22 mouse cellular contexts compared by ENCODE assay signal in the genomic region with DNA sequence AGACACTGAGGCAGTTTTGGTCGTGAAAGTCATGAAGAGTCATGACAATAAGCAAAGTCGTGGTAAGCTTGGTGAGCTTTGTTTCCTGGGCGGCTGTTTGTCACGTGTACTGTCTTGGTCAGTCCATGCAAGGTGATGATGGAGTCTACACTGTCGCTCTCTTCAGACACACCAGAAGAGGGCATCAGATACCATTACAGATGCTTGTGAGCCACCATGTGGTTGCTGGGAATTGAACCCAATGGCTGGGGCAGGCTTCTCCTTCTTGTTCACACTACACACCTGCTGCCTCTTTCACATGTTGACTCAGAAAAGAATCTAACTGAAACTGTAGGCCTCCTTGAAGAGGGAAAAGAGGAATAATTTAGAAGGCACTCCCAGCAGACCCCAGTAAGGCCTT. TPM values are rescaled to one million over a fixed set of nuclear protein-coding genes. Genes with fewer than 3 reads are reported as not detected.
DNase-seq lines count a peak whose midpoint lies in the region; ATAC-seq and TF ChIP-seq lines count a peak whose summit lies in the region.
"Had no signal": no experiment of that assay in that cellular context is flagged by ENCODE, and none has a peak within 500 bp of the region (broad histone marks: within the 10 kb centered on the region; RNA-seq: fewer than 3 reads in every experiment).

No protein-coding gene starts in this region.

- no peak for DNase-seq in layer of hippocampus, adult 2 months (ENCODE audit: low spot score in 2 of 2)
- no peak for DNase-seq in layer of hippocampus, postnatal 10 days (ENCODE audit: low spot score in 2 of 2)
- DNase-seq in embryo, embryonic 9.5 days (ENCODE audit: extremely low spot score): no peak
- no peak for DNase-seq in adrenal gland, postnatal 36 days
- DNase-seq: adrenal gland, postnatal 14 days; cerebellum, adult 2 months; cerebellum, postnatal 10 days; forebrain, postnatal 0 days; gastrocnemius, postnatal 14 days; heart, adult 2 months; heart, postnatal 14 days had no signal

- no peak for TF ChIP-seq POLR2A in cortical plate, adult 2 months (IDR thresholded peaks at IDR 0.05; ENCODE audit: extremely low read depth, insufficient read depth, low read length)

- H3K4me1 ChIP-seq in megakaryocyte, embryonic 14.5 days: peaks cover 92% of the 10 kb centered on the region
- H3K4me1 ChIP-seq in cortical plate, adult 2 months (ENCODE audit: control insufficient read depth, insufficient read depth, low read length): peaks cover 19% of the 10 kb centered on the region

- TF ChIP-seq CTCF in layer of hippocampus, adult 2 months (conservative IDR thresholded peaks at IDR 0.05): peak; percentile 18
- TF ChIP-seq CTCF in cortical plate, adult 2 months (IDR thresholded peaks at IDR 0.05; ENCODE audit: extremely low read depth, insufficient read depth, low read length): 0 out of 2 replicates have a peak, but pooled peaks have one; percentile 4

- H3K27me3 ChIP-seq in megakaryocyte, embryonic 14.5 days (replicated peaks): no peaks in the 10 kb centered on the region
- H3K27me3 ChIP-seq: embryonic facial prominence, embryonic 13.5 days; forebrain, embryonic 12.5 days; heart, embryonic 15.5 days; Patski had no signal

- H3K27ac ChIP-seq in layer of hippocampus, adult 2 months: peak overlapping the region; percentile 15; the same call in 1 of the 2 replicates
- no peak overlapping the region for H3K27ac ChIP-seq in cortical plate, adult 2 months (ENCODE audit: insufficient read depth, low read length)
- H3K27ac ChIP-seq: embryonic facial prominence, embryonic 13.5 days; forebrain, embryonic 12.5 days; heart, adult 2 months; heart, embryonic 15.5 days; hindbrain, embryonic 13.5 days; hindbrain, postnatal 0 days had no signal

- H3K4me3 ChIP-seq in layer of hippocampus, adult 2 months: no peak overlapping the region
- H3K4me3 ChIP-seq in megakaryocyte, embryonic 14.5 days (replicated peaks): peak overlapping the region; percentile 8
- H3K4me3 ChIP-seq in cortical plate, adult 2 months (ENCODE audit: insufficient read depth, low read length): no peak overlapping the region
- H3K4me3 ChIP-seq: embryonic facial prominence, embryonic 13.5 days; forebrain, embryonic 12.5 days; heart, adult 2 months; heart, embryonic 15.5 days; hindbrain, embryonic 13.5 days had no signal

- no peaks in the 10 kb centered on the region for H3K9me3 ChIP-seq in megakaryocyte, embryonic 14.5 days
- H3K9me3 ChIP-seq: embryonic facial prominence, embryonic 13.5 days; forebrain, embryonic 12.5 days; G1E; heart, embryonic 15.5 days; hindbrain, embryonic 13.5 days had no signal

- ATAC-seq in megakaryocyte, adult 5-6 weeks (ENCODE audit: poor library complexity, severe bottlenecking): no peak
- ATAC-seq: activated CD4-positive, CD25-positive, alpha-beta regulatory T cell, adult 4 months; forebrain, postnatal 0 days; hindbrain, postnatal 0 days; Patski had no signal

- peaks cover 21% of the 10 kb centered on the region for H3K36me3 ChIP-seq in megakaryocyte, embryonic 14.5 days (replicated peaks; ENCODE audit: low read length)
- H3K36me3 ChIP-seq: embryonic facial prominence, embryonic 13.5 days; forebrain, embryonic 12.5 days; G1E; heart, embryonic 15.5 days; hindbrain, embryonic 13.5 days had no signal

RNA-seq across cellular contexts. Expression of a gene that starts 19.3 kb away (rescaled TPM):
- 10 to 100 TPM; 58.7 to 59.4 TPM for total RNA-seq in layer of hippocampus, adult 2 months (2021)
- total RNA-seq in layer of hippocampus, postnatal 10 days (2021): 10 to 100 TPM; 13.6 to 13.9 TPM
- polyA plus RNA-seq in megakaryocyte, embryonic 14.5 days (2012; ENCODE audit: insufficient read depth, low replicate concordance): 6.1 and 23.0 TPM in 2 replicates
- total RNA-seq in megakaryocyte, adult 5-6 weeks (2015): 4.8 and 5.1 TPM in 2 replicates
- 5.8 and 9.1 TPM in 2 replicates for total RNA-seq in megakaryocyte, adult 5-6 weeks (2017)
- 33.9 and 34.5 TPM in 2 replicates for polyA plus RNA-seq in cortical plate, adult 2 months (2012; rRNA removed)
- total RNA-seq in adrenal gland, postnatal 36 days (2021): 1 to 10 TPM; 1.2 TPM
- polyA plus RNA-seq: G1E had no signal

Comparison
In these comparisons a context has a peak if more than half of its experiments do, and no peak if none do; other contexts are left out.
1. RNA of a gene that starts 19.3 kb away (total RNA-seq): 58.7 to 59.4 TPM in layer of hippocampus, adult 2 months; 13.6 to 13.9 TPM in layer of hippocampus, postnatal 10 days, 4.8 to 9.1 TPM in megakaryocyte, adult 5-6 weeks and 1.2 TPM in adrenal gland, postnatal 36 days; every median in the first group is over 4 times any median in the second.